Mouse (Mus musculus) brain, embryonic 14.5 days (tissue): ENCODE results near the gene Tpgs1. TPM values are rescaled to one million over a fixed set of nuclear protein-coding genes. Genes with fewer than 3 reads are reported as not detected.
A peak's percentile ranks its signal among the peaks of the same experiment; 100 is the strongest.

Source experiments
- DNase-seq: peaks from one replicate; pipeline ENCODE4 v3.0.0-alpha.2; 2011; ENCODE audit warnings: low read depth
- CTCF ChIP-seq: fragments of 200-500 bp; IDR thresholded peaks from 2 replicates; pipeline ENCODE4 v1.5.1; 2012; ENCODE audit warnings: inconsistent platforms, mild to moderate bottlenecking, moderate library complexity, borderline replicate concordance; ENCODE audit not compliant: insufficient read depth, insufficient read length; ENCODE audit errors: extremely low read depth
- POLR2A ChIP-seq: fragments of 200-500 bp; IDR thresholded peaks from 2 replicates; pipeline ENCODE4 v1.6.1; 2012; ENCODE audit warnings: mild to moderate bottlenecking, inconsistent platforms, borderline replicate concordance; ENCODE audit not compliant: poor library complexity, insufficient read depth, insufficient read length, severe bottlenecking; ENCODE audit errors: extremely low read depth
- polyA plus RNA-seq: library from polyadenylated mRNA; depleted of rRNA; stranded (reverse); fragments of >200 nt; gene quantifications from 2 replicates; pipeline ENCODE4 v1.2.3, GENCODE M21; 2012

Gene Tpgs1
- polyA plus RNA-seq, 1 experiment: 69.2 TPM

- TF ChIP-seq CTCF (no peak), POLR2A (no peak)
- DNase-seq: no peak
Observed at GRCm38 (mm10) chr10:79706406-79707094, 37.4 kb downstream of the Tpgs1 start.

- DNase-seq: no peak
- no peak for TF ChIP-seq POLR2A
- TF ChIP-seq CTCF: no peak
Observed at GRCm38 (mm10) chr10:79707162-79707561, 38.0 kb downstream of the Tpgs1 start.

GRCm38 (mm10) chr10:79707759-79708158, 38.6 kb downstream of the Tpgs1 start:
- TF ChIP-seq POLR2A (no peak), CTCF (no peak)
- DNase-seq: no peak

GRCm38 (mm10) chr10:79708668-79709067, 39.5 kb downstream of the Tpgs1 start:
- no peak for DNase-seq
- TF ChIP-seq POLR2A (no peak), CTCF (no peak)

GRCm38 (mm10) chr10:79709307-79709706, 40.1 kb downstream of the Tpgs1 start:
- no peak for DNase-seq
- TF ChIP-seq POLR2A: no peak
- no peak for TF ChIP-seq CTCF

- TF ChIP-seq POLR2A: no peak
- TF ChIP-seq CTCF: peak; percentile 28; the same call in 1 of the 2 replicates
- DNase-seq: no peak
Observed at GRCm38 (mm10) chr10:79712029-79712428, 42.9 kb downstream of the Tpgs1 start.

- TF ChIP-seq POLR2A (no peak), CTCF (peak; percentile 90)
- peak; percentile 77 for DNase-seq
Observed at GRCm38 (mm10) chr10:79712499-79713126, 43.4 kb downstream of the Tpgs1 start.

- no peak for TF ChIP-seq POLR2A
- no peak for DNase-seq
Observed at GRCm38 (mm10) chr10:79713163-79713562, 44.0 kb downstream of the Tpgs1 start.

- no peak for TF ChIP-seq POLR2A
- TF ChIP-seq CTCF: no peak
- DNase-seq: peak; percentile 28
Observed at GRCm38 (mm10) chr10:79714996-79715395, 45.8 kb downstream of the Tpgs1 start.

- TF ChIP-seq CTCF: no peak
- no peak for TF ChIP-seq POLR2A
- no peak for DNase-seq
Observed at GRCm38 (mm10) chr10:79716254-79716987, 47.3 kb downstream of the Tpgs1 start, which contains the start of gene Hcn2. Gene Hcn2, plus strand, starts transcription at chr10:79716634.

- TF ChIP-seq CTCF: no peak
- no peak for TF ChIP-seq POLR2A
- no peak for DNase-seq
Observed at GRCm38 (mm10) chr10:79716988-79717355, 47.8 kb downstream of the Tpgs1 start.
